Mouse (Mus musculus) intestine, embryonic 15.5 days (tissue): ENCODE measurements around the gene Tbc1d24. TPM values are rescaled to one million over a fixed set of nuclear protein-coding genes. Genes with fewer than 3 reads are reported as not detected.

Source experiments
- ATAC-seq: fragments of 200-750 bp; cut with Nextera tagmentation; 2 replicates; pipeline ENCODE4 v1.8.0; 2017; ENCODE audit warnings: moderate TSS enrichment, moderate library complexity
- H3K27ac ChIP-seq: fragments of 300-500 bp; sonication (generic); 2 replicates; pipeline ENCODE4 v1.5.1; 2015; ENCODE audit warnings: mild to moderate bottlenecking, inconsistent platforms
- H3K27me3 ChIP-seq: fragments of 300-500 bp; sonication (generic); replicated peaks from 2 replicates; pipeline ENCODE4 v1.6.1; 2015; ENCODE audit warnings: inconsistent platforms
- H3K36me3 ChIP-seq: fragments of 300-500 bp; sonication (generic); 2 replicates; pipeline ENCODE4 v1.6.1; 2015; ENCODE audit warnings: inconsistent platforms
- H3K4me1 ChIP-seq: fragments of 300-500 bp; sonication (generic); replicated peaks from 2 replicates; pipeline ENCODE4 v1.6.1; 2015; ENCODE audit warnings: inconsistent platforms
- H3K4me2 ChIP-seq: fragments of 300-500 bp; sonication (generic); replicated peaks from 2 replicates; pipeline ENCODE4 v1.6.1; 2015; ENCODE audit warnings: mild to moderate bottlenecking, inconsistent platforms
- H3K4me3 ChIP-seq: fragments of 300-500 bp; sonication (generic); replicated peaks from 2 replicates; pipeline ENCODE4 v1.5.1; 2015; ENCODE audit warnings: inconsistent platforms
- H3K9ac ChIP-seq: fragments of 300-500 bp; sonication (generic); 2 replicates; pipeline ENCODE4 v1.6.1; 2015; ENCODE audit warnings: inconsistent platforms
- H3K9me3 ChIP-seq: fragments of 300-500 bp; sonication (generic); 2 replicates; pipeline ENCODE4 v1.6.1; 2016; ENCODE audit warnings: inconsistent platforms
- WGBS: fragments of 180-500 bp; shearing (Covaris S2); methylation state at CpG from one replicate; pipeline ENCODE4 v1.1.7; 2015; 5-methylcytosine and 5-hydroxymethylcytosine counted together
- polyA plus RNA-seq: library from polyadenylated mRNA; unstranded; fragments of >200 nt; fragmentation: Nextera tagmentation; extraction: Ambion mirVana; gene quantifications from 2 replicates; pipeline ENCODE4 v1.2.1, GENCODE M21; 2015

Tbc1d24 gene
- polyA plus RNA-seq, 1 experiment from 2014 or later = 4.7 TPM

DNA sequence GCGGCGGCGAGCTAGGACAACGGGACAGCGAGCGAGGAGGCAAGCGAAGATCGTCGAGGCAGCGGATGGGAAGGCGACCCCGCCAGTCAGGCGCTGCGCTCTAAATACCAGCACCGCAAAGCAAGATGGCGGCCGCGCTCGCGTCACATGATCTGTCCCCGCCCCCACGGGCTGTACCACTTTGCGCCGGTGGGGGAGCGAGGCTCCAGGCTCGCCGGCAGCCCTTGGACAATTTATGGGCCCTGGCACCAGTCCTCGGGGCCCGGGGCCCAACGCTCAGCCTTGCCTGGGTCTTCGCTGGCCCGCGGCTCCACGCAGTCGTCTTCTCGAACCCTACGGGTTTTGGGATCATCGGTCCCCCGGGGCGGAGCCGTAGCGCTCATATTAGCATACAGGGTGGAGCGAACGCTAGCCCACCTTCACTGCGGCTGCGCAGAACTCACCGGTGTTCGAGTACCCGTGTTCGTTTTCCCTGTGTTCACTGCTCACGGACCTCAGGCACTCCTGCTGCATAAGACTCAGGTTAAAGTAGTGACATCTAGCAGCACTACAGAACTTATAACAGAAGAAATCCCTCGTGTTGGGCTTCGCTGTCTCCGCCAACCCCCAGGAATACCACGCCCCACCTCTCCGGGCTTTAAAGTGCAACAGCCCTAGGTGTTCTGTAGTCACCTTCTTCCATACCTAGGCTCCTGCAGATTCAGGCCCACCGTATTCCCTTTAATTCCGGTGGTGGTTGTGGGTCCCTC is 35.9 kb downstream of the Tbc1d24 start, which contains the start of gene Atp6v0c:
Atp6v0c (minus strand) TSS at position 386 of the 749 bp plus-strand sequence.
- no peaks in the 10 kb centered on the region for H3K9me3 ChIP-seq
- under 1% methylated on average over 58 of the region's 58 CpGs for WGBS
- no peaks in the 10 kb centered on the region for H3K27me3 ChIP-seq
- peak; percentile 92 for ATAC-seq
- peak within 1 kb of the TSS; percentile 97 for H3K27ac ChIP-seq
- peaks cover 7% of the 10 kb centered on the region; the same call in 1 of the 2 replicates for H3K36me3 ChIP-seq
- peak within 1 kb of the TSS; percentile 87 for H3K4me2 ChIP-seq
- peak within 1 kb of the TSS; percentile 86 for H3K4me3 ChIP-seq
- peaks cover 18% of the 10 kb centered on the region for H3K4me1 ChIP-seq
- H3K9ac ChIP-seq = peak within 1 kb of the TSS; percentile 89

DNA sequence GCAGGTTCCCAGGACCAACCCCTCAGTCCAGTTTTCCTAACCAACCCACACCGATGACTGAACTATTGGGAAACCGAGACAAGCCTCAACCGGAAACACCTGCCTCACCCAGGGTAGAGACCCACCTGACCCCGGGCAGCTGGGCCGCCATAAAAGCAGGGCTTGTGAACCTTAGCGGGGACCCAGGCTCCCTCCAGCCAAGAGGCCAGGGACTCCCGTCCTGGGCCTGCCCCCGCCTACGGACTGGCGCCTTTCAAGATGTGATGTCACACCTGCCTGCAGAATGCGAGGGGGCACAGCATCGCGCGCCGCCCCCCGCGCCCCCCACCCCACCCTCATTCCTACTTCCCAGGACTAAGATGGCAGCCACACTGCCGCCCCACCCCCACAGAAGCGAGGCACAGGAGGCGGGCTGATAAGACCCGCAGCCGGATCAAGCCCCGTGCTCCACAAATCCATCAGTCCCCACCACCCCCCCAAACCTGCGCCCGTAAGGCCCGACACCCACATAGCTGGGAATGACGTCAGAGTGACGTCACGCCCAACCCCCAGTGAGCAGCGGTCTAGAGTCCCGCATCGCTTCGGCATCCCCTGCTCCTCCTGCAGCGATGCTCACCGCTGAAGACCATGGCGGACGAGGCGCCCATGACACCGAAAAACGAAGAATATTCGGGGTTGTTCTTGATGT is 36.6 kb downstream of the Tbc1d24 start:
- Histone ChIP-seq H3K36me3 (peaks cover 7% of the 10 kb centered on the region; the same call in 1 of the 2 replicates), H3K4me2 (peak overlapping the region; percentile 87), H3K9ac (peak overlapping the region; percentile 89), H3K9me3 (no peaks in the 10 kb centered on the region), H3K27ac (peak overlapping the region; percentile 97), H3K4me1 (peaks cover 18% of the 10 kb centered on the region), H3K27me3 (no peaks in the 10 kb centered on the region), H3K4me3 (peak overlapping the region; percentile 86)
- peak; percentile 55 for ATAC-seq
- WGBS = under 1% methylated on average over 40 of the region's 41 CpGs

- Histone ChIP-seq H3K27ac (peak overlapping the region; percentile 97; the same call in 1 of the 2 replicates), H3K36me3 (peaks cover 7% of the 10 kb centered on the region; the same call in 1 of the 2 replicates), H3K9ac (peak overlapping the region; percentile 89), H3K4me3 (peak overlapping the region; percentile 86), H3K9me3 (no peaks in the 10 kb centered on the region), H3K4me1 (peaks cover 18% of the 10 kb centered on the region), H3K27me3 (no peaks in the 10 kb centered on the region), H3K4me2 (peak overlapping the region; percentile 87)
- WGBS = 48% methylated on average over 7 of the region's 7 CpGs
- no peak for ATAC-seq
Measured at GRCm38 (mm10) chr17:24167891-24168505, 37.4 kb downstream of the Tbc1d24 start.

DNA sequence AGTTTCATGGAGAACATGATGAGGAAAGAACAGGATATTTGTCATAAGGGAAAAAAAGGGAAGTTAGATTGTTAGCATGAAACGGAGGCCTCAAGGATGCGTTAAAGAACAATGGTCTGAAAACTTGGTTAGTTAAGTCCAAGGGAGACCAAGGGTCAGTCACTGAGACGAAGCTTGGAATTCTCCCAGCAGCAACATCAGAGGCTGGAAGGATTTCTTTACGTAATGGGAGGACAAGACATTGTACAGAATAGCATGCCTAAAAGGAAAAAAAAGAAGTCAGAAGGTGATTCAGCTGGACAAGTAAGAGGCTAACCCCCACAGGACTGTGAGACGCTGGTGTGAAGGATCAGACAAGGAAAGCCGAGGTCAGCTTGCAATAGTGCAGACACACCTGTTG is 38.2 kb downstream of the Tbc1d24 start:
- 80% methylated on average over 6 of the region's 6 CpGs for WGBS
- ATAC-seq = no peak
- H3K36me3 ChIP-seq = peaks cover 7% of the 10 kb centered on the region; the same call in 1 of the 2 replicates
- H3K4me1 ChIP-seq = peaks cover 24% of the 10 kb centered on the region
- H3K9ac ChIP-seq = no peak overlapping the region
- H3K27me3 ChIP-seq = no peaks in the 10 kb centered on the region
- H3K27ac ChIP-seq = no peak overlapping the region
- H3K4me3 ChIP-seq = no peak overlapping the region; the same call in 1 of the 2 replicates
- no peaks in the 10 kb centered on the region for H3K9me3 ChIP-seq
- H3K4me2 ChIP-seq = peak overlapping the region; percentile 87; the same call in 1 of the 2 replicates

GRCm38 (mm10) chr17:24164566-24165259 is 40.6 kb downstream of the Tbc1d24 start:
- Histone ChIP-seq H3K4me2 (no peak overlapping the region), H3K27ac (0 out of 2 replicates have a peak overlapping the region, but pooled peaks have one; percentile 25), H3K9ac (no peak overlapping the region), H3K36me3 (peaks cover 7% of the 10 kb centered on the region; the same call in 1 of the 2 replicates), H3K27me3 (no peaks in the 10 kb centered on the region), H3K4me3 (no peak overlapping the region), H3K9me3 (no peaks in the 10 kb centered on the region), H3K4me1 (peaks cover 27% of the 10 kb centered on the region)
- ATAC-seq = no peak
- 79% methylated on average over 11 of the region's 11 CpGs for WGBS

DNA sequence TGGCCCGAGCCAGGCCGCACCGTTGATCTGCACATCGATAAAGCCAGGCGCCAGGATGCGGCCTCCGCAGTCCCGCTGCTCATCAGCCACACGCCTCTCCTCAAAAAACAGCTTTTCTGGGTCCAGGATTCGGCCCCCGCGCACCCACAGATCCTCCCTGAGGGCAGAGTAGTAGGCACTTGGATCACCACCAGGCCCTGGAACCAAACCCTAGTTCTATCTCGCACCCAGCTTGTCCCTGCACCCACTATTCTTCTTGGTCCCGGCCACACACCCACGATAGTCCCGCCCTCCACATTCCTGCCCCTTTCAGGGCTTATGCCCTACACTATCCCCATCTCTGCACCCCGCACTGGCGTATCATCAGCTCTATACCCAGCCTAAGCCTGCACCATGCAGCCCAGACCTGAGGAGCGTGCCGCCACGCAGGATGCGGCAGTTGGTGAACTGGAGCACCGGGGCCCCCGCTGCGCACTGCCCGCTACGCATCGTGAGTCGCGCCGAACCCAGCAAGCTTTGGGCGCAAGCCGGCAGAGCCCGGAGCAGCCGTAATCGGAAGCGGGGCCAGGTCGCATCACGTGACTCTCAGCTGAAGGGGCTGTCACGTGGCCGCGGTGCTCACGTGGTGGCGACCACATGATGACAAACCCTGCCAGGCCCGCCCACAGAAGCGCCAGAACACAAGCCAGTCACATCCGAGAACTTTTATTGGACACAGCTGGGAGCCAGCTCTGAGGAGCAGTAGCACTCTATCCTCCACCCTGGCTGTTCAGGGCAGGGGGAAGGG is 42.0 kb downstream of the Tbc1d24 start, which contains the start of gene Amdhd2:
Amdhd2 (minus strand) TSS at position 591 of the 787 bp plus-strand sequence.
- H3K9ac ChIP-seq = peak within 1 kb of the TSS; percentile 68
- peaks cover 7% of the 10 kb centered on the region; the same call in 1 of the 2 replicates for H3K36me3 ChIP-seq
- peak within 1 kb of the TSS; percentile 75 for H3K27ac ChIP-seq
- H3K4me3 ChIP-seq = peak within 1 kb of the TSS; percentile 61
- H3K4me1 ChIP-seq = peaks cover 27% of the 10 kb centered on the region
- no peaks in the 10 kb centered on the region for H3K9me3 ChIP-seq
- peak; percentile 87 for ATAC-seq
- peak within 1 kb of the TSS; percentile 95 for H3K4me2 ChIP-seq
- no peaks in the 10 kb centered on the region for H3K27me3 ChIP-seq
- under 1% methylated on average over 47 of the region's 47 CpGs for WGBS

- peak; percentile 40 for ATAC-seq
- Histone ChIP-seq H3K27ac (peak overlapping the region; percentile 75), H3K4me2 (peak overlapping the region; percentile 95), H3K9ac (peak overlapping the region; percentile 68), H3K4me1 (peaks cover 21% of the 10 kb centered on the region), H3K9me3 (no peaks in the 10 kb centered on the region), H3K27me3 (no peaks in the 10 kb centered on the region), H3K4me3 (peak overlapping the region; percentile 61), H3K36me3 (peaks cover 10% of the 10 kb centered on the region; the same call in 1 of the 2 replicates)
- WGBS = 15% methylated on average over 17 of the region's 17 CpGs
Measured at GRCm38 (mm10) chr17:24162584-24163175, 42.7 kb downstream of the Tbc1d24 start.

- no peaks in the 10 kb centered on the region for H3K27me3 ChIP-seq
- ATAC-seq = no peak
- no peak overlapping the region for H3K4me3 ChIP-seq
- no peaks in the 10 kb centered on the region for H3K9me3 ChIP-seq
- H3K4me2 ChIP-seq = no peak overlapping the region
- H3K27ac ChIP-seq = no peak overlapping the region
- no peak overlapping the region for H3K9ac ChIP-seq
- WGBS = 83% methylated on average over 5 of the region's 5 CpGs
- peaks cover 9% of the 10 kb centered on the region; the same call in 1 of the 2 replicates for H3K36me3 ChIP-seq
- H3K4me1 ChIP-seq = peaks cover 16% of the 10 kb centered on the region
Measured at GRCm38 (mm10) chr17:24161466-24161865, 43.9 kb downstream of the Tbc1d24 start.

DNA sequence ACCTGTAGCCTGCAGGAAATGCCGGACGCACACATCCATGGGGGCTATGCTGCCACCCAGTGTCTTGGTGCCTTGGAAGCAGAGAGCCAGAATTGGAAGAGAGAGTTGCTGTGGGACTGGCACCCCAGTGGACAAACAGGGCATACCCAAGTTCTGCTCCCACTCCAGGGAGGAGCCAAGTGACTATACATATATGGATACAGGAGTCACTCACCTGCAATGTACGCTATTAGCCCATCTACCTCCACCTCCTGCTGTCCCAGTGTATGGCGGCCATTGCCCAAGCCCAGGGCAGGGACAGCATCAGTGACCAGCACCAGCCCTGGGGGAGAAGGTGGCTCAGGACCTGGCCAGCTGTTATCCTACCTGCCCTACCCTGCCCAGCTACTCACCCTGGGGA is 47.8 kb downstream of the Tbc1d24 start:
- no peak for ATAC-seq
- Histone ChIP-seq H3K27ac (no peak overlapping the region), H3K4me3 (no peak overlapping the region), H3K36me3 (0 out of 2 replicates have a peak, but pooled peaks cover 3% of the 10 kb centered on the region), H3K4me2 (no peak overlapping the region), H3K9me3 (no peaks in the 10 kb centered on the region), H3K27me3 (no peaks in the 10 kb centered on the region), H3K4me1 (peaks cover 5% of the 10 kb centered on the region), H3K9ac (no peak overlapping the region; the same call in 1 of the 2 replicates)
- 90% methylated on average over 4 of the region's 4 CpGs for WGBS

GRCm38 (mm10) chr17:24157121-24157520 is 48.2 kb downstream of the Tbc1d24 start:
- WGBS = 91% methylated on average over 6 of the region's 6 CpGs
- Histone ChIP-seq H3K4me3 (no peak overlapping the region), H3K27ac (no peak overlapping the region), H3K27me3 (no peaks in the 10 kb centered on the region), H3K9me3 (no peaks in the 10 kb centered on the region), H3K9ac (no peak overlapping the region), H3K4me2 (no peak overlapping the region), H3K36me3 (0 out of 2 replicates have a peak, but pooled peaks cover 3% of the 10 kb centered on the region), H3K4me1 (peaks cover 6% of the 10 kb centered on the region; the same call in 1 of the 2 replicates)
- no peak for ATAC-seq
